Mouse (Mus musculus): ENCODE measurements at regions not wholly inside any gene's neighbourhood (a gene's known extent, or its start where the extent isn't known, plus 50 kb on each side); places are given as distances from the start of the nearest gene placed in this dataset.

DNA sequence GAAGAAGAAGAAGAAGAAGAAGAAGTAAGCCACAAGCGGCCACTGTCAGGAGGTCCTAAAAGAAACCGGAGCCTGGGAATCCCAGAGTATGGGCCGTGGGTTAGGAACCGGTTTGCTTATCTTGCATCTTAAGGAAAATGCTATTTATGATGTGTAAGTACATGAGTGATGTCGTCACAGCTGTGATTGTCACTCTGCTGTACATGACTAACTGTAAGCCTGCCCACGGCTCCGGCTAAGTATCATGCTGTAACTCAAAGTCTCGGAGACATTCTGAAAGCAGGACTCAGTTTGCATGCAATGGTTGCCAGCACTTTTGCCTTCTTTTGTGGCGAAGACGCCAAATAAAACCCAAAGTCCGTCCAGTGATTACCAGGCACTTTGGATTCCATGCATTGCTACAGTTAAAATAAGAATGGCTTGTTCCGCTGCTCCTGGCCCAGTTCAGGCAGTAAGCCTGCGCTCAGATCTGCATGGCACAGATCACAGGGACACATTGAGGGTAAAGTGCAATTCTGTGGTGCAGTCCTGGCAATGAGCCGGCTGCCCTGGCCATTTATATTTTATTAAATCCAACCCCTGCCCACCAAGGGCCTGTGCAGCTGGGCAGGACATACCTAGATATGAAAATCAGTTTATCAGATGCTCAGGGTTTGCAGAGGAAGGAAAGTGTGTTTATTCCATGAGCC lies 98.6 kb downstream of the Utp6 start:
- no peak overlapping the region for H3K4me2 ChIP-seq (ENCODE audit: low read length)
- H3K9ac ChIP-seq (ENCODE audit: low read length), result no peak overlapping the region
- no peaks in the 10 kb centered on the region for H3K36me3 ChIP-seq (ENCODE audit: control insufficient read depth, insufficient read depth, low read length)
- no peaks in the 10 kb centered on the region for H3K9me3 ChIP-seq (ENCODE audit: control insufficient read depth, low read length)
- peaks cover 10 to 13% of the 10 kb centered on the region in 2 experiments for H3K4me1 ChIP-seq (ENCODE audit: control insufficient read depth in 2 of 2, insufficient read depth in 2 of 2, low read length in 2 of 2)
- H3K4me3 ChIP-seq (ENCODE audit: control insufficient read depth in 1 of 2, insufficient read depth in 1 of 2, low read depth in 1 of 2, low read length in 2 of 2), result no peak overlapping the region
- ATAC-seq (ENCODE audit: insufficient number of reproducible peaks, insufficient read depth, low FRiP score, low read depth), result no peak
- H3K27ac ChIP-seq (replicated peaks in 1 of 2; ENCODE audit: control insufficient read depth in 1 of 2, insufficient read depth in 1 of 2, low read depth in 2 of 2, low read length in 2 of 2), result no peak overlapping the region
- WGBS, result 65% methylated on average over 14 of the region's 14 CpGs
- H3K27me3 ChIP-seq (ENCODE audit: control insufficient read depth, insufficient read depth, low read length), result no peaks in the 10 kb centered on the region

DNA sequence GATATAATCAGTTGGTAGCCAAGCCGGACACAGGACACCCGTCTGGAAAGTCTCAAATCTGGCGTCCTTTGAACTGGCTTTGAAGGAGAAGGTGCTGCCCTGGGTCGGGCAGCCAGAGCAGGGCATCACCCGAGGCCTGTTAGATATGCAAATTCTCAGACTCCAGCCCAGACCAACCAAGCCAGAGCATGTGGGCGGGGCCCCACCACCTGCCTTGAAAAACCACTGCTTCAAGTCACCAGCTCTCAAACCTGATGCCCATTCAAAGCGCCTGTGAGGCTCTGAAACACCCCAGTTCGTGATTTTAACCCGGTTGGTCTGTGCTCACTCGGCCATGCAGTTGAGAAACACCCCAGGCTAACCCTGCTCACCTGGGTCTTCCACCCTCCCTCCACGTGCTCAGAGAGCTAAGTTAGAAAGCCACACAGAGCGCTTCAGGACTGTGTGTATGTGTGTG lies 101.6 kb downstream of the Utp6 start:
- H3K27ac ChIP-seq (replicated peaks in 1 of 2; ENCODE audit: control insufficient read depth in 1 of 2, insufficient read depth in 1 of 2, low read depth in 2 of 2, low read length in 2 of 2), result no peak overlapping the region
- no peak overlapping the region for H3K4me2 ChIP-seq (ENCODE audit: low read length)
- WGBS, result 24% methylated on average over 12 of the region's 12 CpGs
- H3K4me3 ChIP-seq (ENCODE audit: control insufficient read depth in 1 of 2, insufficient read depth in 1 of 2, low read depth in 1 of 2, low read length in 2 of 2), result no peak overlapping the region
- H3K27me3 ChIP-seq (ENCODE audit: control insufficient read depth, insufficient read depth, low read length), result no peaks in the 10 kb centered on the region
- H3K9ac ChIP-seq (ENCODE audit: low read length), result no peak overlapping the region
- ATAC-seq (ENCODE audit: insufficient number of reproducible peaks, insufficient read depth, low FRiP score, low read depth), result no peak
- no peaks in the 10 kb centered on the region for H3K9me3 ChIP-seq (ENCODE audit: control insufficient read depth, low read length)
- no peaks in the 10 kb centered on the region for H3K36me3 ChIP-seq (ENCODE audit: control insufficient read depth, insufficient read depth, low read length)
- H3K4me1 ChIP-seq (ENCODE audit: control insufficient read depth in 2 of 2, insufficient read depth in 2 of 2, low read length in 2 of 2), result peaks cover 10 to 13% of the 10 kb centered on the region in 2 experiments

DNA sequence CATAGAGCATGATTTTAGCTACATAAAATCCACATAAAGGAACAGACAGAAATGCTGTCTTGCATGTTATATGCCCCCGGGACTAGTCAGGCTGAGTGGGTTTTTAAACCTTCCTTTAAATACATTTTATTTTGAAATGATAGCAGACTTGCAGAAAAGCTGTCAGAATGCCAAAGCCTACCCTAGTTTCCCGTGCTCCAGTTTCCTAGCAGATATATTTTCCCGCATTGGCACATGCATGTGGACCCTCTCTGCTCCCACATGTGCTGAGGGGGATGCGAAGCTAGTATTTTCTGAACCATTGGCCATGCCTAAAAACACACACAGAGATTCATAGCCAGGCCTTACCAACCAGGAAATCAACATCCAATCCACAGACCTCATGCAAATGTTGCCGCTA lies 105.8 kb downstream of the Utp6 start:
- no peak for ATAC-seq (ENCODE audit: insufficient number of reproducible peaks, insufficient read depth, low FRiP score, low read depth)

DNA sequence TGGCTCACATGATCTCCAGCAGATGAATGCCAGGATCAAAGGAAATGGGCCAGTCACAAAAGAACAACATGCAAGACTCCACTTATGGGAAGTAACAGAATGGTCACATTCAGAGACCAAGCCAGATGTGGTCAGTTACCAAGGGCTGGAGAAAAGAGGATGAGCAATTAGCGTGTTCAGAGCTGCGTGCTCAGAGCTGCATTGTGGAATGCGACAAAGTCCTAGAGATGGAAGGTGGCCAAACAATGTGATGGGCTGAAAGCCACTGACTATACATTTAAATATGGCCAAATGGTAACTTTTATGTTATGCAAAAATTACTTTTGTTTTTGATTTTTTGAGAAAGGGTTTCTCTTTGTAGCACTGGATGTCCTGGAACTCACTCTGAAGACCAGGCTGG lies 112.6 kb downstream of the Utp6 start:
- 83% methylated on average over 3 of the region's 3 CpGs for WGBS
- Histone ChIP-seq H3K27me3 (ENCODE audit: control insufficient read depth, insufficient read depth, low read length) (no peaks in the 10 kb centered on the region), H3K9ac (ENCODE audit: low read length) (no peak overlapping the region), H3K4me2 (ENCODE audit: low read length) (no peak overlapping the region), H3K27ac (replicated peaks in 1 of 2; ENCODE audit: control insufficient read depth in 1 of 2, insufficient read depth in 1 of 2, low read depth in 2 of 2, low read length in 2 of 2) (no peak overlapping the region), H3K36me3 (ENCODE audit: control insufficient read depth, insufficient read depth, low read length) (no peaks in the 10 kb centered on the region), H3K9me3 (ENCODE audit: control insufficient read depth, low read length) (no peaks in the 10 kb centered on the region), H3K4me3 (ENCODE audit: control insufficient read depth in 1 of 2, insufficient read depth in 1 of 2, low read depth in 1 of 2, low read length in 2 of 2) (no peak overlapping the region), H3K4me1 (ENCODE audit: control insufficient read depth in 2 of 2, insufficient read depth in 2 of 2, low read length in 2 of 2) (peaks cover 0 to 2% of the 10 kb centered on the region in 2 experiments; a peak in 1 of 4 replicates)
- no peak for ATAC-seq (ENCODE audit: insufficient number of reproducible peaks, insufficient read depth, low FRiP score, low read depth)

More for the DNA sequence above, 105.8 kb downstream of the Utp6 start:
- H3K36me3 ChIP-seq (ENCODE audit: control insufficient read depth, insufficient read depth, low read length), result no peaks in the 10 kb centered on the region
- WGBS, result 81% methylated on average over 5 of the region's 5 CpGs
- H3K27ac ChIP-seq (replicated peaks in 1 of 2; ENCODE audit: control insufficient read depth in 1 of 2, insufficient read depth in 1 of 2, low read depth in 2 of 2, low read length in 2 of 2), result no peak overlapping the region
- H3K4me3 ChIP-seq (ENCODE audit: control insufficient read depth in 1 of 2, insufficient read depth in 1 of 2, low read depth in 1 of 2, low read length in 2 of 2), result no peak overlapping the region
- no peaks in the 10 kb centered on the region for H3K9me3 ChIP-seq (ENCODE audit: control insufficient read depth, low read length)
- peaks cover 4 to 11% of the 10 kb centered on the region in 2 experiments; a peak in 3 of 4 replicates for H3K4me1 ChIP-seq (ENCODE audit: control insufficient read depth in 2 of 2, insufficient read depth in 2 of 2, low read length in 2 of 2)
- no peaks in the 10 kb centered on the region for H3K27me3 ChIP-seq (ENCODE audit: control insufficient read depth, insufficient read depth, low read length)
- no peak overlapping the region for H3K4me2 ChIP-seq (ENCODE audit: low read length)
- H3K9ac ChIP-seq (ENCODE audit: low read length), result no peak overlapping the region

DNA sequence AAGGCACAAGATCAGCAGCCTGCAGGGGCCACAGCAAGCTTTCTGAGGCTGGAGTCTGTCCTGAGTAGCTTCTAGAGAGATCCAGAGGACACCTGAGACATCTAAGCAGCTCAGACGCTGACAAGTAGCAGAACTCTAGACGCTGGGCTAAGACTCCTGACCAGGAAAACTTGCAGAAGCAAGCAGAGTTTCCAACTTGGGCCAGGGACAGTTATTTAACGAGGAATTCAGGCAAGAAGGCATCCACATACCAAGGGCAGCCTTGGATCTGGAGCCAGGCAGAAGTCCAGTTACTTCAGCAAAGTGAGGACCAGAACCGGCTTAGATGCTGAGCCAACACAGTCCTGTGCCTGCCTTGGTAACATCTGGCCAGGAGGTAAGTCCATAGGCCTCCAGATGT lies 117.8 kb downstream of the Utp6 start:
- Histone ChIP-seq H3K27me3 (ENCODE audit: control insufficient read depth, insufficient read depth, low read length) (no peaks in the 10 kb centered on the region), H3K9ac (ENCODE audit: low read length) (no peak overlapping the region), H3K9me3 (ENCODE audit: control insufficient read depth, low read length) (no peaks in the 10 kb centered on the region), H3K27ac (replicated peaks in 1 of 2; ENCODE audit: control insufficient read depth in 1 of 2, insufficient read depth in 1 of 2, low read depth in 2 of 2, low read length in 2 of 2) (no peak overlapping the region), H3K4me1 (ENCODE audit: control insufficient read depth in 2 of 2, insufficient read depth in 2 of 2, low read length in 2 of 2) (peaks cover 0 to 2% of the 10 kb centered on the region in 2 experiments; a peak in 1 of 4 replicates), H3K4me2 (ENCODE audit: low read length) (no peak overlapping the region), H3K4me3 (ENCODE audit: control insufficient read depth in 1 of 2, insufficient read depth in 1 of 2, low read depth in 1 of 2, low read length in 2 of 2) (no peak overlapping the region), H3K36me3 (ENCODE audit: control insufficient read depth, insufficient read depth, low read length) (no peaks in the 10 kb centered on the region)
- 65% methylated on average over 4 of the region's 4 CpGs for WGBS
- no peak for ATAC-seq (ENCODE audit: insufficient number of reproducible peaks, insufficient read depth, low FRiP score, low read depth)

DNA sequence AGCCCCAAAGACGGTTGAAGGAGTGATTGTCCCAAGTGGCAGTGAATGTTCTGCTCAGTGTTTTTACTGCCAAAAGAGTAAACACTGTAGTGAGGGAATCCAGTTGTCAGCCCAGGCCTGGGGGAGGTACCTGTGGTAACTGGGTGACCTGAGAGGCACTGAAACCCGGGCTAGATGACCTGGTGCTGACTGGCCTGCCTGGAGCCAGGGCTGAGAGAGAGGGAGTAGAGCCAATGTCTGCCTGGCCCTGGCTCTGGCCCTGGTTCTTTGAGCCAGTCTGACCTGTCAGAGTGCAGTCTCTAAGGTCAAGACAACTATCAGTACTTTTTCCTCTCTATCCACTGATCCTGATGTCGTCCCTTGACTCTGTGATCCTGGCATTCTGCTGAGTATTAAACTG lies 119.2 kb downstream of the Utp6 start:
- Histone ChIP-seq H3K9ac (ENCODE audit: low read length) (no peak overlapping the region), H3K27ac (replicated peaks in 1 of 2; ENCODE audit: control insufficient read depth in 1 of 2, insufficient read depth in 1 of 2, low read depth in 2 of 2, low read length in 2 of 2) (no peak overlapping the region), H3K4me2 (ENCODE audit: low read length) (no peak overlapping the region), H3K4me1 (ENCODE audit: control insufficient read depth in 2 of 2, insufficient read depth in 2 of 2, low read length in 2 of 2) (peaks cover 3 to 6% of the 10 kb centered on the region in 2 experiments; a peak in 3 of 4 replicates), H3K27me3 (ENCODE audit: control insufficient read depth, insufficient read depth, low read length) (no peaks in the 10 kb centered on the region), H3K36me3 (ENCODE audit: control insufficient read depth, insufficient read depth, low read length) (no peaks in the 10 kb centered on the region), H3K4me3 (ENCODE audit: control insufficient read depth in 1 of 2, insufficient read depth in 1 of 2, low read depth in 1 of 2, low read length in 2 of 2) (no peak overlapping the region), H3K9me3 (ENCODE audit: control insufficient read depth, low read length) (no peaks in the 10 kb centered on the region)
- ATAC-seq (ENCODE audit: insufficient number of reproducible peaks, insufficient read depth, low FRiP score, low read depth), result no peak
- 59% methylated on average over 3 of the region's 3 CpGs for WGBS

DNA sequence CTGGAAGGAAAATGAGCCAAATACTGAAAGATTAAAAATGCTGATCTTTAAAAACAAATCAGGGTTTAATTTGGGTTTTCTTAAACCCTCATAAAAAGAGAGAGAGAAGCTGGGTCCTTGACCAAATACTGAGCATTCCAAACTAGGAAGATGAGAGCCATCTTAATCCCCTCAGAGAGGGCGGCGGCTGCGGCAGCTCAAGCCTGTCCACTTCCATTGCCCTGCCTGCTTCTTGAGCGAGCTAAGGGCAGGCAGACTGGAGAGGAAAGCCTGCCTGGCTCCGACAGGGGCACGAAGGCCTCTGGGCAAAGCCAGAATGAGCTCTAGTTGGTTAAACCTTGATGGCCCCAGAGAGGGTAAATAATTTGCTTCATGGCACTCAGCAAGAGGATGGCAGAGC lies 122.2 kb downstream of the Utp6 start:
- H3K4me1 ChIP-seq (ENCODE audit: control insufficient read depth in 2 of 2, insufficient read depth in 2 of 2, low read length in 2 of 2), result peaks cover 12 to 16% of the 10 kb centered on the region in 2 experiments
- 69% methylated on average over 6 of the region's 6 CpGs for WGBS
- H3K36me3 ChIP-seq (ENCODE audit: control insufficient read depth, insufficient read depth, low read length), result no peaks in the 10 kb centered on the region
- no peak for ATAC-seq (ENCODE audit: insufficient number of reproducible peaks, insufficient read depth, low FRiP score, low read depth)
- H3K27ac ChIP-seq (replicated peaks in 1 of 2; ENCODE audit: control insufficient read depth in 1 of 2, insufficient read depth in 1 of 2, low read depth in 2 of 2, low read length in 2 of 2), result no peak overlapping the region
- H3K9ac ChIP-seq (ENCODE audit: low read length), result no peak overlapping the region
- no peak overlapping the region for H3K4me3 ChIP-seq (ENCODE audit: control insufficient read depth in 1 of 2, insufficient read depth in 1 of 2, low read depth in 1 of 2, low read length in 2 of 2)
- no peak overlapping the region for H3K4me2 ChIP-seq (ENCODE audit: low read length)
- no peaks in the 10 kb centered on the region for H3K27me3 ChIP-seq (ENCODE audit: control insufficient read depth, insufficient read depth, low read length)
- no peaks in the 10 kb centered on the region for H3K9me3 ChIP-seq (ENCODE audit: control insufficient read depth, low read length)

DNA sequence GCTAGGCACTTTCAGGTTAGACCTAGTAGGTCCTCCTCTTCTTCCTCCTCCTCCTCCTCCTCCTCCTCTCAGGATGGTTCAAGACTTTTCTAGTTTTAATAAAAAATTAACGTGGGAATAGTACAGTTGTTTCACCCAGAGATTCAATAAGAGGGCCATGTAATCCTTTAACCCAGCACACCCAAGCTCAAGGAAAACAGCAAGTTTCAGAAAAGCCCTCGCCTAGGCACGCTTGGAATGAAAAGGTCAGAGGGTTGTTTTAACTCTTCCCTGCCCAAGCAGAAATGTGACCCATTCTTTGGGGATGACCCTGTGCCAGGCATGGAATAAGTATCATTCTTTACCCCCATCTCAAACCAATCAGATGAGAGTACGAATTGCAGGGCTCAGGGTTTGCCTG lies 124.1 kb downstream of the Utp6 start:
- Histone ChIP-seq H3K9ac (ENCODE audit: low read length) (no peak overlapping the region), H3K4me1 (ENCODE audit: control insufficient read depth in 2 of 2, insufficient read depth in 2 of 2, low read length in 2 of 2) (peaks cover 12 to 16% of the 10 kb centered on the region in 2 experiments), H3K27me3 (ENCODE audit: control insufficient read depth, insufficient read depth, low read length) (no peaks in the 10 kb centered on the region), H3K9me3 (ENCODE audit: control insufficient read depth, low read length) (no peaks in the 10 kb centered on the region), H3K4me3 (ENCODE audit: control insufficient read depth in 1 of 2, insufficient read depth in 1 of 2, low read depth in 1 of 2, low read length in 2 of 2) (no peak overlapping the region), H3K27ac (replicated peaks in 1 of 2; ENCODE audit: control insufficient read depth in 1 of 2, insufficient read depth in 1 of 2, low read depth in 2 of 2, low read length in 2 of 2) (peak overlapping the region in 1 of 2 experiments; percentile 61; a peak in 1 of 4 replicates), H3K36me3 (ENCODE audit: control insufficient read depth, insufficient read depth, low read length) (no peaks in the 10 kb centered on the region), H3K4me2 (ENCODE audit: low read length) (no peak overlapping the region)
- ATAC-seq (ENCODE audit: insufficient number of reproducible peaks, insufficient read depth, low FRiP score, low read depth), result no peak
- WGBS, result 58% methylated on average over 4 of the region's 4 CpGs

Data from heart, embryonic 14.5 days (tissue).